Comparison of ENCODE assay signal across 15 mouse cellular contexts in the genomic region with DNA sequence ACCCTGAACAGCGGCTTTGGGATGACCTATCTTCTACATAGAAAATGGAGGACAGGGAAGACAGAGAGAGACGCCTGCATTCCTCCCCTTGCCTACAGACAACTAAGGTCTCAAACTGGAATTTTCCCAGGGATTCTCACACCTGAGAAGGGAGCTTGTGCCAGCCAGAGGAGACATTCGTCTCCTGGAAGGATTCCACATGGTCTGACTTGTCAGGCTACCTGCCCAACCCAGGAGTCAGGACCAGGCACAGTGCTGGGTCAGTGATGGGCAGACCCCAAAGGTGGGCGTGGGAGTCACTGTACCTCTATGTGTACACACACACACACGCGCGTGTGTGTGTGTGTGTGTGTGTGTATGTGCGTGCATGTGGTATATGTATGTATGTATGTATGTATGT. TPM values are rescaled to one million over a fixed set of nuclear protein-coding genes. Genes with fewer than 3 reads are reported as not detected.
DNase-seq lines count a peak whose midpoint lies in the region; ATAC-seq lines count a peak whose summit lies in the region.
"Had no signal": no experiment of that assay in that cellular context is flagged by ENCODE, and none has a peak within 500 bp of the region (broad histone marks: within the 10 kb centered on the region; RNA-seq: fewer than 3 reads in every experiment).

No protein-coding gene starts in this region.

- ATAC-seq in cerebellum, adult (ENCODE audit: insufficient number of reproducible peaks, low FRiP score, low TSS enrichment), result no peak
- ATAC-seq: forebrain, embryonic 13.5 days; hindbrain, embryonic 16.5 days had no signal

- DNase-seq in cerebellum, adult 11 months, result peak; percentile 9
- peak; percentile 89 for DNase-seq in heart, adult 11 months
- DNase-seq in heart, postnatal 36 days, result no peak
- peak; percentile 1 for DNase-seq in ovary, postnatal 36 days (ENCODE audit: low spot score)
- no peak for DNase-seq in ovary, postnatal 14 days (ENCODE audit: low spot score)
- peak; percentile 17 for DNase-seq in urinary bladder, adult 2 months (ENCODE audit: low spot score)
- DNase-seq in urinary bladder, postnatal 25 days (ENCODE audit: low spot score), result no peak
- DNase-seq: kidney, adult 18-20 months; lung, embryonic 14.5 days; lung, postnatal 36 days; right cerebral cortex, postnatal 4 days had no signal

- intact Hi-C loops in heart, postnatal 36 days (cut with DNase I), result no loop called here

RNA-seq across cellular contexts. Expression of a gene that starts 3.4 kb away (rescaled TPM):
- total RNA-seq in heart, postnatal 36 days (2021), result 10 to 100 TPM; 26.2 to 48.2 TPM
- polyA plus RNA-seq in urinary bladder, adult 2 months (2012; rRNA removed), result 154 and 187 TPM in 2 replicates

RNA-seq across cellular contexts. Expression of a gene that starts 13.6 kb away (rescaled TPM):
- total RNA-seq in heart, postnatal 36 days (2021), result 10 to 100 TPM; 16.4 to 18.3 TPM
- polyA plus RNA-seq in urinary bladder, adult 2 months (2012; rRNA removed), result 38.2 and 41.2 TPM in 2 replicates

RNA-seq across cellular contexts. Expression of a gene that starts 22.7 kb away (rescaled TPM):
- 10 to 100 TPM; 19.8 to 24.5 TPM for total RNA-seq in heart, postnatal 36 days (2021)
- 31.7 and 38.1 TPM in 2 replicates for polyA plus RNA-seq in urinary bladder, adult 2 months (2012; rRNA removed)
- polyA plus RNA-seq: G1E had no signal

RNA-seq across cellular contexts. Expression of a gene that starts 49.8 kb away (rescaled TPM):
- total RNA-seq in heart, postnatal 36 days (2021), result 100 to 1,000 TPM; 118 to 123 TPM
- 600 and 646 TPM in 2 replicates for polyA plus RNA-seq in urinary bladder, adult 2 months (2012; rRNA removed)
- total RNA-seq: G1E had no signal
- polyA plus RNA-seq: G1E had no signal

Comparison
In these comparisons a context has a peak if more than half of its experiments do, and no peak if none do; other contexts are left out.
1. DNase-seq: peak in cerebellum, adult 11 months (single experiment), heart, adult 11 months (single experiment), ovary, postnatal 36 days (single experiment) and urinary bladder, adult 2 months (single experiment); none in heart, postnatal 36 days (0 of 2), ovary, postnatal 14 days (single experiment) and urinary bladder, postnatal 25 days (single experiment).